Mouse (Mus musculus) MEL (cell line): ENCODE results near the gene Stat1.

Experiments
- BHLHE40 ChIP-seq: IDR thresholded peaks from 2 replicates; pipeline ENCODE4 v1.6.1; 2012; ENCODE audit warnings: low read depth, mild to moderate bottlenecking, inconsistent platforms, low read length, improper control_type of control experiment, borderline replicate concordance
- CTCF ChIP-seq, 3 experiments: IDR thresholded peaks in 2 of 3; conservative IDR thresholded peaks in 1 of 3; 2 replicates each; pipeline ENCODE4 v1.5.1; 2011 to 2012; ENCODE audit warnings: low read length in 3 of 3, low read depth in 2 of 3, mild to moderate bottlenecking in 2 of 3, improper control_type of control experiment in 1 of 3, inconsistent platforms in 1 of 3, mixed read lengths in 1 of 3, moderate library complexity in 1 of 3; ENCODE audit not compliant: control insufficient read depth in 1 of 3, insufficient read depth in 1 of 3, poor library complexity in 1 of 3, severe bottlenecking in 1 of 3
- MXI1 ChIP-seq: IDR thresholded peaks from 2 replicates; pipeline ENCODE4 v1.6.1; 2011; ENCODE audit warnings: mild to moderate bottlenecking, low read depth, low read length, improper control_type of control experiment
- POLR2A ChIP-seq, 2 experiments: IDR thresholded peaks; 2 replicates each; pipeline ENCODE4 v1.6.1; 2011 to 2012; ENCODE audit warnings: low read length in 2 of 2, mild to moderate bottlenecking in 2 of 2, control low read depth in 1 of 2, improper control_type of control experiment in 1 of 2, low read depth in 1 of 2, moderate library complexity in 1 of 2; ENCODE audit not compliant: control insufficient read depth in 1 of 2, insufficient read depth in 1 of 2, poor library complexity in 1 of 2
- USF2 ChIP-seq, 2 experiments: IDR thresholded peaks; 2 replicates each; pipeline ENCODE4 v1.6.1; 2011 to 2012; ENCODE audit warnings: improper control_type of control experiment in 2 of 2, low read length in 2 of 2, borderline replicate concordance in 1 of 2, inconsistent platforms in 1 of 2, low read depth in 1 of 2, mild to moderate bottlenecking in 1 of 2; ENCODE audit not compliant: insufficient read depth in 1 of 2

GRCm38 (mm10) chr1:52170057-52170456 is 50.8 kb downstream of the Stat1 start:
- peak; percentile 76 to 83 (median 76) for TF ChIP-seq CTCF (IDR thresholded peaks at IDR 0.05 in 2 of 3, conservative IDR thresholded peaks at IDR 0.05 in 1 of 3; ENCODE audit: control insufficient read depth in 1 of 3, insufficient read depth in 1 of 3, low read depth in 2 of 3, low read length in 3 of 3, poor library complexity in 1 of 3, severe bottlenecking in 1 of 3)
- no peak for TF ChIP-seq POLR2A (IDR thresholded peaks at IDR 0.05; ENCODE audit: control insufficient read depth in 1 of 2, insufficient read depth in 1 of 2, low read depth in 1 of 2, low read length in 2 of 2, poor library complexity in 1 of 2)
- TF ChIP-seq MXI1: no peak
- no peak for TF ChIP-seq USF2 (IDR thresholded peaks at IDR 0.05; ENCODE audit: borderline replicate concordance in 1 of 2, insufficient read depth in 1 of 2, low read depth in 1 of 2, low read length in 2 of 2)
- TF ChIP-seq BHLHE40: 0 out of 2 replicates have a peak, but pooled peaks have one; percentile 4
